Mouse (Mus musculus) olfactory bulb, adult 2 months (tissue): Measurements from ENCODE around the gene Grxcr1. TPM values are rescaled to one million over a fixed set of nuclear protein-coding genes. Genes with fewer than 3 reads are reported as not detected.

ENCODE experiments used
- H3K27ac ChIP-seq: fragments of 200-500 bp; 2 replicates; pipeline ENCODE4 v1.5.1; 2012; ENCODE audit warnings: low read depth, low read length; ENCODE audit not compliant: insufficient read depth
- H3K4me1 ChIP-seq: fragments of 200-500 bp; 2 replicates; pipeline ENCODE4 v1.6.1; 2012; ENCODE audit warnings: low read length; ENCODE audit not compliant: control insufficient read depth, insufficient read depth
- H3K4me3 ChIP-seq: fragments of 200-500 bp; 2 replicates; pipeline ENCODE4 v1.5.1; 2012; ENCODE audit warnings: mild to moderate bottlenecking, low read depth, low read length, moderate library complexity; ENCODE audit not compliant: insufficient read depth
- CTCF ChIP-seq: fragments of 200-500 bp; IDR thresholded peaks from 2 replicates; pipeline ENCODE4 v1.5.1; 2012; ENCODE audit warnings: low read depth, mild to moderate bottlenecking, low read length, moderate library complexity; ENCODE audit not compliant: insufficient read depth
- POLR2A ChIP-seq: fragments of 200-500 bp; IDR thresholded peaks from 2 replicates; pipeline ENCODE4 v1.6.1; 2012; ENCODE audit warnings: mild to moderate bottlenecking, low read depth, low read length, moderate library complexity; ENCODE audit not compliant: insufficient read depth
- whole genome bisulfite sequencing: fragments of 180-500 bp; shearing (Covaris S2); methylation state at CpG from one replicate; pipeline ENCODE4 v1.1.7; 2018; 5-methylcytosine and 5-hydroxymethylcytosine counted together
- polyA plus RNA-seq: library from polyadenylated mRNA; stranded (reverse); fragments of >200 nt; gene quantifications from 2 replicates; pipeline ENCODE4 v1.2.4, GENCODE M21; 2012; ENCODE audit warnings: low replicate concordance; ENCODE audit not compliant: missing spikeins, insufficient read depth, insufficient read length

Gene Grxcr1
- polyA plus RNA-seq, 1 experiment, result not detected

DNA sequence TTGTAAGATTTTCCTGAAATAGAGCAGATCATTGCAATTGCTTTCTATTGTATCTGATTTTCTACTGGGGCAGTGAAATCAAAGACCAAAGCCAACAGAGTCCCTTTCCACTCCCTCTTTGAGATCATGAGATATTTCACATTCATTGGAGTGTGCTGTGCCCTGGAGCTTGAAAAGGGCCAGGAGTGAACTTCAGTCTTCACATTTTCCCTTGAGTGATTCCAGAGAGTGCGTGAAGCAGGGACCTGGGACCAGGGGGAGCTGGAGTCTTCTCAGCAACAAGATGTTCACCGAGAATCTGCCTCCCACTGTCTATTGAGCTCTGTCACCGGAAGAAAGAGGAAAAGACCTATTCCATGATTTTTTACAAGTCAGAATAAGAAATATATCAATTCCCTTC lies 91.2 kb downstream of the Grxcr1 start:
- WGBS, result 74% methylated on average over 3 of the region's 3 CpGs
- Histone ChIP-seq H3K4me3 (no peak overlapping the region), H3K4me1 (no peaks in the 10 kb centered on the region), H3K27ac (no peak overlapping the region)
- no peak for TF ChIP-seq CTCF
- no peak for TF ChIP-seq POLR2A

DNA sequence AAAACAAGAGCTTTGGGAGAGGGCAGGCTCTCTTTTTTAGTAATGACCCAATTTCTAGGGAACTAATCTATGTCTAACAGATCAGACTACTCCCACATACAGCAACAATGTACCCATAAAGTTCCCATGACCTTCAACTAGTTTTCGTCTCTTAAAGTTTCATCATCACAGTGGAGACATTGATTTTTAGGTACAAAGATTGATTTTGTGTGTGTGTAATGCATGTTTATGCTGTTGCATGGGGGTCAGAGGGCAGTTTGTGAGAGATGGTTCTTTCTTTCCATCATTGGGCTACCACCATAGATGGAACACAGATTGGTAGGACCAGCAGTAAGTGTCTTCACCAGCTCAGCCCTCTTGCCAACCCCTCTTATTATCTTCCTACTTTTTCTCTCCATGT lies 93.8 kb downstream of the Grxcr1 start:
- Histone ChIP-seq H3K27ac (no peak overlapping the region), H3K4me3 (no peak overlapping the region), H3K4me1 (no peaks in the 10 kb centered on the region)
- TF ChIP-seq POLR2A, result no peak
- TF ChIP-seq CTCF, result no peak
- 98% methylated on average over 1 of the region's 1 CpGs for WGBS

DNA sequence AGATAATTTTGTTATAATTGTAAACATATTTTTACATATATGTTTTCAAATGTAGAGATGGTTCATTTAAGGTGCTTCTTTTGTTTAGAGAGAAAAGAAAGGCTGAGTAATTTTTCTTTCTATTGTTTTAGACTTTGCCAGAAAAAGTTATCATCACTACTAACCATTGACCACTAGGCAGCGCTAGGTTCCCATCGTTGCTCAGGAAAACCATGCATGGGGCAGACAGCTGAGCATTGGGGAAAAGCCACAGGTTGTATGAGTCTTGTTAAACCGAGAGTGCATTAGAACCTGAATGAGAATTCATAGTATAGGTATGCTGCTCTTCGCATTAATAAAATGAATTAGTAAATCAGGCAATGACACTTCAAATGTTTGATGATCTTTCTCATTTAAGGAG lies 96.8 kb downstream of the Grxcr1 start:
- no peaks in the 10 kb centered on the region for H3K4me1 ChIP-seq
- WGBS, result 15% methylated on average over 4 of the region's 4 CpGs
- TF ChIP-seq CTCF (no peak), POLR2A (no peak)
- H3K4me3 ChIP-seq, result no peak overlapping the region
- no peak overlapping the region for H3K27ac ChIP-seq

DNA sequence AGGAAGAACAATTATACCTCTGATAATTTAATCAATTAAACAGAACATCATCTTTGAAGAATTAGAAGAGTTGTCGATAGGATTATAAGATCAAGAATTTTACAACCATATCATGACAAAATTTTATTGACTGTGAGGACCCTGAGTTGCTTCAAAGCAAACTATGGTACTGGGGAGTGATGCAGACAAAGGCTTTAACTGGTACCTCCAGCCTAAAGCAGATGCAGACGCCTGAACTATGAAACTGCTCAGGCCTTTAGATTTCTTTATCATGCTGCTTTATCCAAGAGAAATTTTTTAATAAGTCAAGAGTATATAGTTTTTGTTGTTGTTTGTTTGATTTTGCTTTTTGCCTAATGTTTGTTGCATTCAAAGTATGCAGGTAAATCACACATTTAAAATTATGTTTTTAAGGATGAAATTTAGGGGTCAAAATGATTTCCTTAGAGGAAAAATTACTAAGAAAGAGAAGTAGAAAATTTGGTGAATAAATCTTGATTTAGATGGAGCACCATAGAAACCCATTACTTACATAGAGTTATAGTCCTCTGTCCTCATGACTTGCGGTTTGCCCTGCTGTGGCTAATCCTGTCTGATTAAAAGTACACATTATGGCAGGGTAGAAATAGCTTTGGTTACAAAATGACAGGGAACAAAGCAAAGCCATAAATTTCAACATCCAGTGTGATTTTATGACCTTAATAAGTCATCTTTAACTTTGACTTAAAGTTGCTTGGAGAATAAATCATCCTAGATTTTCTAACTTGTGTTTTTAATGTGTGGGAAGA lies 97.4 kb downstream of the Grxcr1 start:
- TF ChIP-seq POLR2A (no peak), CTCF (no peak)
- Histone ChIP-seq H3K27ac (no peak overlapping the region), H3K4me3 (no peak overlapping the region), H3K4me1 (no peaks in the 10 kb centered on the region)
- WGBS, result 88% methylated on average over 3 of the region's 3 CpGs

DNA sequence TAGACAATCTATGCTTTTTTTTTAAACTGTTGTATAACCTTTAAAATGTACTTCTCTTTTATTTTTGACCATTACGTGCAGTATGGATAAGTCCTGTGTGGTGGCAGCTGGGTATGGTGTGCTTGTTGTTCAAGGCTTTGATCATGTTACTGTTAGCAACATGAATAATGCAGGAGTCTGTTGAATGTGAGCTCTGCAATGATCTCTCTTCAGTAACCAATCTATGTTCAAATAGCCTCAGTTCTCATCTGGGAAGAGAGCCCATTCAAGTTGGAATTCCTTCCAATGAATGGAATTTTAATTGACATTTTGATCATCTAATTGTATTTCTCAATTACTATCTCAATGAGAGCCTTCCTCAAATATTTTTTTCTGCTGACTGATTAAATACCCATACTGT lies 115.2 kb downstream of the Grxcr1 start:
- WGBS, result 40% methylated on average over 1 of the region's 1 CpGs
- no peak overlapping the region for H3K4me3 ChIP-seq
- H3K4me1 ChIP-seq, result no peaks in the 10 kb centered on the region
- H3K27ac ChIP-seq, result no peak overlapping the region
- TF ChIP-seq POLR2A (no peak), CTCF (no peak)

DNA sequence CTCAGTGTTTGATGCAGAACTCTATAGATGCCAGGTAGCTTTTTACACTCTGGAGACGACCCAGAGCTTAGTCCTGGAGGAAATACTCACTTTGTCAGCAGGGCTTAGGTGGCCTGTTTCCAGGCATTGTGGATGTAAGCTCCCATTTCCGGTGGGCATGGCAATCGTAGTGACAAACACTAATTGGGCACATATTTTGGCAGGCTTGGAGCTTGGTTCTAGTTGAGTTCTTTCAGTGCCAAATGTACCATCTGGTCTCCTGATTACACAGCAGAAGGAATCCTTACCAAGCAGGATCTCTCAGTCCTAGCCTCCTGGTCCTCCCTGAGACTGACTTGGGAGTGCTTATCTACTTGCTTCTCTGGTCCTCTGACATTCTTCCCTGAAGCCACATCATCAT lies 118.3 kb downstream of the Grxcr1 start:
- Histone ChIP-seq H3K4me1 (no peaks in the 10 kb centered on the region), H3K4me3 (no peak overlapping the region), H3K27ac (no peak overlapping the region)
- no peak for TF ChIP-seq POLR2A
- TF ChIP-seq CTCF, result no peak
- WGBS, result 18% methylated on average over 3 of the region's 3 CpGs

DNA sequence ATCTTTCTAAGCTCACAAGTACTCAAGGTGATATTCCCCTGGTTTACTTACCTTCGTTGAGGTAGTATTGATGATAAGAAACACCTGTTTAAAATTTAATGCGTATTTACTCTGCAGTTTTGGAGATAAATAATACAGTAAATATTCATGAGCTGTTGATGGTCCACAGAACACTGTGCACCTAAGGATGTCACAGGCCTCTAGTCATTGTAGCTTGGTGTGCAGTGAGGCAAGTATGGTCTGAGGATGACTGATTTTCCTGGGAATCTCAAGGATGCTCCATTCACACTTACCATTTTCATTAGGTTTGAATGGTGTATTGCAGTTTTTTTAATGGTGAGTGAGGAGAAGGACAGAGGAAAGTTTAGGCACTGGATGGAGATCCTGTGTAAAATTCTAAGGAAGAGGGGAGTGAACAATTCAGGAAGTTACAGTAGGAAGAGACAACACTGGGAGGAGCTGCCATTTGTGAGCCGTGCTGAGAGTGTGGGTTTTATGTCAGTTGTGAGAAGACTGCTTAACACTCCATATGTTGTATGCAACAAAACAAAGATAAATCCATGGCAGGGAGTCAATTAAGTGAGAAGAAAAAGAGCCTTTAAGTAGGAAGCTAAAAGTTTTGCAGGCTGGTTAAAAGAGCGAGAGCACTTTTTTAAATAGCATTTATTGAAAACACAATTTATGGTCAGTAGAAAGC lies 118.9 kb downstream of the Grxcr1 start:
- no peaks in the 10 kb centered on the region for H3K4me1 ChIP-seq
- WGBS, result 76% methylated on average over 4 of the region's 4 CpGs
- TF ChIP-seq POLR2A (no peak), CTCF (no peak)

DNA sequence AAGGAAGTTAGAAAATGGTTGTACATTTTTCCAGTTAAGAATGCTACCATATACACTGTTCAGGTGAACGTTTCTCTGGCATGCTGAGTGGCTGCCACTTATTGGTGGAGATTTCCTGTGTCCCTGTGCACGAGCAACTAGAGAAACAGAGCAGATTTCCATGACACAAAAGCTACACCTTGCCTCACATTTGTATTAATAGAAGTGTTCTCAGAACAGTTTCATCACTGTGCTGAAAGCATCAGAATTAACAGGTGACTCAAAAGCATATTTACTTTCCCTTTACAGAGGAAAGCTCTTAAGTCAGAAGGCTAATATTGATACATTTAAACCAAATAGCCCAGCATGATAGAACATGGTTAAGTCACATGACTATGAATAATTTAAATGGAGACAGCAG lies 130.9 kb downstream of the Grxcr1 start:
- Histone ChIP-seq H3K4me3 (no peak overlapping the region), H3K4me1 (no peaks in the 10 kb centered on the region), H3K27ac (no peak overlapping the region)
- 63% methylated on average over 2 of the region's 2 CpGs for WGBS
- TF ChIP-seq POLR2A (no peak), CTCF (no peak)

More for the DNA sequence above, 118.9 kb downstream of the Grxcr1 start:
- Histone ChIP-seq H3K27ac (no peak overlapping the region), H3K4me3 (no peak overlapping the region)

DNA sequence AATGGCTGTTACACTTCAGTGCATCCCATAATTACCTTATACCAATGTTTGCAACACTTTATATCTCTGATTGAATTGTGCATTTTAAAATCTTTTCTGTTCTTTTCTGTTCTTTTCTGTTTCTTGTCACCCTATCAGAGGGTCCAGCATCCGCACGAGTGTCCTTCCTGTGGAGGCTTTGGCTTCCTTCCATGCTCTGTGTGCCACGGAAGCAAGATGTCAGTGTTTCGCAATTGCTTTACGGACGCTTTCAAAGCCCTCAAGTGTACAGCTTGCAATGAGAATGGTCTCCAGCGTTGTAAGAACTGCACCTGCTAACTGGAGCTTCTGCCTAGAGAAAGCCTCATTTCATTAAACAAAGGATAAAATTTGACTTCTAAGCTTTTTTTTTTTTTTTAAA lies 134.3 kb downstream of the Grxcr1 start:
- 57% methylated on average over 7 of the region's 7 CpGs for WGBS
- H3K4me1 ChIP-seq, result no peaks in the 10 kb centered on the region
- H3K4me3 ChIP-seq, result no peak overlapping the region
- no peak for TF ChIP-seq CTCF
- TF ChIP-seq POLR2A, result no peak
- no peak overlapping the region for H3K27ac ChIP-seq

Other genes with a start within 250 kb of the Grxcr1 start
- not detected in 2 replicates for gene Atp8a1, start 184.4 kb upstream of the Grxcr1 start, polyA plus RNA-seq
- not detected in 2 replicates for gene Gm5108, start 90.2 kb upstream of the Grxcr1 start, polyA plus RNA-seq
- not detected in 2 replicates for gene Gm21905, start 85.4 kb upstream of the Grxcr1 start, polyA plus RNA-seq